Mouse (Mus musculus): Measurements from ENCODE around the gene 4933405L10Rik. TPM values are rescaled to one million over a fixed set of nuclear protein-coding genes. Genes with fewer than 3 reads are reported as not detected.

4933405L10Rik gene
- polyA plus RNA-seq, 1 experiment from 2014 or later = not detected

DNA sequence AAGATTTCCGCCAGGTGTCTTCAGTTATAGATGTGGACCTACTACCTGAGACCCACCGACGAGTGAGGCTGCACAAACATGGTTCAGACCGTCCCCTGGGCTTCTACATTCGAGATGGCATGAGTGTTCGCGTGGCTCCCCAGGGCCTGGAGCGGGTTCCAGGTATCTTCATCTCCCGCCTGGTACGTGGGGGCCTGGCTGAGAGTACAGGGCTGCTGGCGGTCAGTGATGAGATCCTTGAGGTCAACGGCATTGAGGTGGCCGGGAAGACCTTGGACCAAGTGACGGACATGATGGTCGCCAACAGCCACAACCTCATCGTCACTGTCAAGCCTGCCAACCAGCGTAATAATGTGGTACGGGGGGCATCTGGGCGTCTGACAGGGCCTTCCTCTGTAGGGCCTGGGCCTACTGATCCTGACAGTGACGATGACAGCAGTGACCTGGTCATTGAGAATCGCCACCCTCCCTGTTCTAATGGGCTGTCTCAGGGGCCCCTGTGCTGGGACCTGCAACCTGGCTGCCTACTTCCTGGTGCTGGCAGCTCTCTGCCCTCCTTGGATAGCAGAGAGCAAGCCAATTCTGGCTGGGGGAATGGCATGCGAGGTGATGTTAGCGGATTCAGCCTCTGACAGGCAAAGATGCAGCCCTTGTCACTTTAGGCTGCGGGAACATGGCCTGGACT, 4.6 kb upstream of the 4933405L10Rik start:
- DNase-seq (ENCODE audit: low spot score) = no peak
- Histone ChIP-seq H3K9me3 (replicated peaks) (no peaks in the 10 kb centered on the region), H3K4me3 (peak overlapping the region; percentile 81; the same call in 1 of the 2 replicates), H3K36me3 (peaks cover 59% of the 10 kb centered on the region), H3K27ac (replicated peaks) (no peak overlapping the region), H3K4me1 (peaks cover 49% of the 10 kb centered on the region), H3K27me3 (ENCODE audit: low read depth, poor library complexity, severe bottlenecking) (no peaks in the 10 kb centered on the region)
- WGBS = 94% methylated on average over 24 of the region's 24 CpGs

DNA sequence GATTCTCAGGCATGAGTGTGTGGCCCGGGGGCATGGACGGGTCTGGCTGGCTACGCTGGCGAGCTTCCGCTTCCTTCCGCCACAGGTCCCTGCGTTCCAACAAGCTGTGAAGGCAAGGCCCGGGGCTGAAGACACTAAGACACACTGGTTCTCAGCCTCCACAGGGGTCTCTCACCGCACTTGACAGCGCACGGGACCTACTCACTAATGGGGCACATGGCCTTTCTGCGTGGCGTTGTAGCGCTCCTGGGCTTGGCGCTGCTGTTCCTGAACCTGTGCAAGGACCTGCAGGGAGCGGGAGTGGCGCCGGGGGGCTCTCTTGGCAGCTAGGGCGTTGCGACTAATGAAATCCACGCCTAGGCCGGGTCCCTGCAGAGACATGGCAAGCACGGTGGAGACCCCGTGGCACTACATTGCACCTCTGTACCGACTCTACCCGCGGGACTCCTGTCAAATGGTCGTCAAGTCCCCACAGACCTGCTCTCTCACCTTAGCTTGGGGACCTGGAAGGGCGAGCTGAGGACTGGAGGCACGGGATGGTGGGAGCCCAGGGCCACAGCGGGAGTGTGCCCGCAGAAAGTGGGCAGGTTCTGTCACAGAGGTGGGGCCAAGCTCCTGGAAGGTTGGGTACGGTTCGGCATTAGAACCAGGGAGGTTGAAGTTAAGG, 3.2 kb upstream of the 4933405L10Rik start:
- Histone ChIP-seq H3K4me3 (no peak overlapping the region), H3K4me1 (peaks cover 53% of the 10 kb centered on the region), H3K27me3 (ENCODE audit: low read depth, poor library complexity, severe bottlenecking) (no peaks in the 10 kb centered on the region), H3K27ac (replicated peaks) (no peak overlapping the region), H3K9me3 (replicated peaks) (no peaks in the 10 kb centered on the region), H3K36me3 (peaks cover 46% of the 10 kb centered on the region)
- DNase-seq (ENCODE audit: low spot score) = no peak
- 93% methylated on average over 34 of the region's 34 CpGs for WGBS

DNA sequence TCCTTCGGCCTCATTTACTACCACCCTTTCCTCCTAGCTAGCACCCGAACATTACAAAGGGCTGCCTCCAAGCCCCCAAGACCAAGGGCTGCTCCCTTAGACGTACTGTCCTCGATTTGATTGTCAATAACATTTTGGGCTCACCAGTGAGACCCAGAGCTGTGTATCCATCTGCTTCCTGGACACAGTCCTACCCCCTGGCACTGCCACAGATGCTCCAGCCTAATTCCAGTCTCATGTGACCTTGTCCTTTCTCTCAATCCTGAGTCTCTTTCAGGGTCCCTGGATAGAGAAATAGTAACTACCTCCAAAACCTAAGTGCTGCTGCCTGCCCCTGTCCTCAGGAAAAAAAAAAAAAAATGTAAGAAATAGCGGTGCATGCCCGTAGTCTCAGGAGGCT, 2.5 kb upstream of the 4933405L10Rik start:
- no peaks in the 10 kb centered on the region for H3K9me3 ChIP-seq (replicated peaks)
- peaks cover 40% of the 10 kb centered on the region for H3K36me3 ChIP-seq
- H3K27ac ChIP-seq (replicated peaks) = no peak overlapping the region
- peaks cover 46% of the 10 kb centered on the region for H3K4me1 ChIP-seq
- no peaks in the 10 kb centered on the region for H3K27me3 ChIP-seq (ENCODE audit: low read depth, poor library complexity, severe bottlenecking)
- no peak for DNase-seq (ENCODE audit: low spot score)
- H3K4me3 ChIP-seq = no peak overlapping the region
- WGBS = 91% methylated on average over 6 of the region's 6 CpGs

DNA sequence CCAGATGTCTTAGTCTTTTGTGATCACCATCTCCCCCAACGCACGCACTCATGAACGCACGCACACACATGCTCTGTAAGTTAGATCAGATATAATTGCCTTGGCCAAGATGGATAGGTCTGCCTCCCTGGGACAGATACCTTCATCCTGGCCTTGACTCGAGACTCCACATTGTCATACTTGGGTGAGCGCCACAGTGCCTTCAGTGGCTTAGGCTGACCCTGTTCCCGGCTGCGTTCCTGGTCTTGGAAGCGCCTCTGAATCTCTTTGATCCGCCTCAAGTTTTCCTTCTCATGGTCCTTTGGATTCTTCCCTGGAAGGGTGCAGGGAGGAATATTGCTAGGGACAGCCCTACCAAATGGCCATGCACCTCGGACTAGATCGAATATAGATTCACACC, 1.0 kb upstream of the 4933405L10Rik start:
- no peak for DNase-seq (ENCODE audit: low spot score)
- Histone ChIP-seq H3K27me3 (ENCODE audit: low read depth, poor library complexity, severe bottlenecking) (no peaks in the 10 kb centered on the region), H3K27ac (replicated peaks) (peak overlapping the region; percentile 94; the same call in 1 of the 2 replicates), H3K4me1 (peaks cover 39% of the 10 kb centered on the region), H3K4me3 (peak overlapping the region; percentile 89), H3K9me3 (replicated peaks) (no peaks in the 10 kb centered on the region), H3K36me3 (peaks cover 40% of the 10 kb centered on the region)
- 83% methylated on average over 12 of the region's 12 CpGs for WGBS

DNA sequence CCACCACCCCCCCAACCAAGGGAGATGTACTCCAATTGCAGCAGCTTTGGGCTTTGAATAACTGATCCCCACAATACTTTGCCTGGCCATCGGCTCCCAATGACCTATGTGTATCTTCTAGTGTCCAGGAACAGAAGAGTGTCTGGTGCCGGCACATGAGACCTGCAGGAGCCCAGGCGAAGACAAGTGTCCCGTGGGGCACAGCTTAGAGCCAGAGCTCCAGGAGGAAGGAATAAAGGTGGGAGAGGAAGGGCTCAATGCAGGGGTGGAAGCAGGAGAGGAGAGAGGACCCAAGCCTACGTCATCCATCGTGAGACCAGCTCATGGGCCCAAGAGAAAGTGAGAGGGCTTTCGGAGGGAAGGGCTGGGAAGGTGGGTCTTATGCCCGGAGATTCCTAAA, 1.2 kb downstream of the 4933405L10Rik start:
- H3K4me3 ChIP-seq = peak overlapping the region; percentile 89; the same call in 1 of the 2 replicates

DNA sequence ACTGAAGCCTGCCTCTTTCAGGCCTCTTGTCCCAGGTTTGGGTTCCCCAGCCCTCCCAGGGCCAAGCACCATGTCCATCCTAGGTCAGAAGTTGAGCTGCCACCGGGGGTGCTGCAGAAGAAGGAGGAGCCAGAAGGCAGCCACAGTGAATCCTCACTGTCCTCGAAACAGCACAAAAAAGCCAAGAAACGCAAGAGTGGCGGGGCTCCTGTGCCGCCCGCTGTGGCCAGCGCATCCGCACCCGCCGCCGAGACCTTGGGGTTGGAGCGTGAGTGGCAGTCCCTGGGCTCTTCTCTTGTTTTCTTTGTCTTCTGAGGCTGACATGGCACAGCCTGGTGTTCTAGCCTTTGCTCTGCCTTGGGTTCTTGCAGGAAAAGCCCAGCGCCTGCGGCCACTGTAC, 1.9 kb downstream of the 4933405L10Rik start:
- Histone ChIP-seq H3K27me3 (ENCODE audit: low read depth, poor library complexity, severe bottlenecking) (no peaks in the 10 kb centered on the region), H3K36me3 (peaks cover 18% of the 10 kb centered on the region), H3K4me3 (no peak overlapping the region), H3K9me3 (replicated peaks) (no peaks in the 10 kb centered on the region), H3K4me1 (peaks cover 23% of the 10 kb centered on the region), H3K27ac (replicated peaks) (no peak overlapping the region)
- WGBS = 73% methylated on average over 14 of the region's 14 CpGs
- DNase-seq (ENCODE audit: low spot score) = no peak

More for the DNA sequence above, 1.2 kb downstream of the 4933405L10Rik start:
- H3K36me3 ChIP-seq = peaks cover 24% of the 10 kb centered on the region
- H3K9me3 ChIP-seq (replicated peaks) = no peaks in the 10 kb centered on the region
- WGBS = 92% methylated on average over 8 of the region's 8 CpGs
- H3K4me1 ChIP-seq = peaks cover 23% of the 10 kb centered on the region
- no peak for DNase-seq (ENCODE audit: low spot score)
- H3K27me3 ChIP-seq (ENCODE audit: low read depth, poor library complexity, severe bottlenecking) = no peaks in the 10 kb centered on the region
- H3K27ac ChIP-seq (replicated peaks) = peak overlapping the region; percentile 94; the same call in 1 of the 2 replicates

DNA sequence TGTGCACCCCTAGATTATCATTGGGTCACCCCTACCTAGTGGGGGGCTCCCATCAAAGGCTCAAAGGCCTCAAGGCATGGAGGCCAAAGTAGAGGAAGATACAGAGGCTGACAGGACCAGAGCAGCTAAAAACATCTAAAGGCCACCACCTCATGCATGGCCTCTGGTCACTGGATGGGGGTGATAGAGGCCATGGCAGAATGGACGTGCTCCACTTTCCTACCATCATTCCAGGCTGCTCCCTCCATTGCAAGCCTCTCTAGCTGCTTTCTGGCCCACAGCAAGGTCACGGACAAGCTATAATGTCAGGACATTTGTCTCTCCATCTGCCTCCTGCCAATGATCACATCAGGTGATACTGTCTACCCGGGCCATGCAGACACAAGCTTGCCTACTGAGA, 4.8 kb downstream of the 4933405L10Rik start:
- H3K27me3 ChIP-seq (ENCODE audit: low read depth, poor library complexity, severe bottlenecking) = no peaks in the 10 kb centered on the region
- H3K36me3 ChIP-seq = peaks cover 24% of the 10 kb centered on the region
- no peaks in the 10 kb centered on the region for H3K9me3 ChIP-seq (replicated peaks)
- H3K4me1 ChIP-seq = peaks cover 9% of the 10 kb centered on the region
- no peak overlapping the region for H3K27ac ChIP-seq (replicated peaks)
- 91% methylated on average over 3 of the region's 3 CpGs for WGBS
- no peak for DNase-seq (ENCODE audit: low spot score)
- H3K4me3 ChIP-seq = no peak overlapping the region

DNA sequence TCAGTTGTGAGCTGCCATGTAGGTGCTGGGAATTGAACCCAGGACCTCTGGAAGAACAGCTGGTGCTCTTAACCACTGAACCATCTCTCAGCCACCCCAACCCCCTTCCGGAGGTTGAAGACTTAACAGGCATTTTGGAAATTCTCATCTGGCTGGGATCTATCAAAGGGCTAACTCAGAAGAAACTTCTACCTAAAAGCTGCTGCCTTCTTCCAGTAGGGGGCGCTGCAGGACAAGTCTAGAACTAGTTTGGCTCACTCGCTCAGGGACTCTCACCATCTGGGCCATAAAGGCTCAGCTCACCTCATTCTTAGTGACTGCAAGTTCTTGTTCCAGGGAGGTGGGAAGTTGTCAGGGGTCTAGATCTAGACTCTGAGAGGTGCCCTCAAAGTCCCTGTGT, 6.7 kb downstream of the 4933405L10Rik start:
- peaks cover 27% of the 10 kb centered on the region for H3K36me3 ChIP-seq
- WGBS = 15% methylated on average over 3 of the region's 3 CpGs
- H3K9me3 ChIP-seq (replicated peaks) = no peaks in the 10 kb centered on the region
- H3K27me3 ChIP-seq (ENCODE audit: low read depth, poor library complexity, severe bottlenecking) = no peaks in the 10 kb centered on the region
- peak; percentile 84 for DNase-seq (ENCODE audit: low spot score)
- H3K4me1 ChIP-seq = no peaks in the 10 kb centered on the region
- no peak overlapping the region for H3K4me3 ChIP-seq
- no peak overlapping the region for H3K27ac ChIP-seq (replicated peaks)

DNA sequence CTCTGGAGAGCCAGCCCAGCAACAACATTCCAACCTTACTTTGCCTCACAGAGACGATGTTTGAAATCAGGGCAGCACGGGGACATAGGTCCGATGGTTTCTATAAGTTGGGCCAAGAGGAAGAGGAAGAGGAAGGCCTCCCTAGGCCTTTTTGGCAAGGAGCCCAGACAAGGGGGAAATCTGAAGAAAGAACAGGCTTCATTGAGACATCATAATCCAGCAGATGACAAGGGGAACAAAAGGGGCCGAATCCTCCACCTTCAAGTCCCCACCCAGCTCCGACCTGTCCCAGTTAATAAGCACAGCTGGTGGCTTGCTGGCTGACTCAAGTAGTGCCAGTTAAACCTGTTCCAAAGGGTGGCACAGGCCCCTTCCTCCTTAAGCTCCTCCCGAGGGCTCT, 7.6 kb downstream of the 4933405L10Rik start:
- H3K27me3 ChIP-seq (ENCODE audit: low read depth, poor library complexity, severe bottlenecking) = no peaks in the 10 kb centered on the region
- H3K4me1 ChIP-seq = no peaks in the 10 kb centered on the region
- 88% methylated on average over 6 of the region's 6 CpGs for WGBS
- H3K36me3 ChIP-seq = peaks cover 27% of the 10 kb centered on the region
- no peak overlapping the region for H3K4me3 ChIP-seq
- H3K9me3 ChIP-seq (replicated peaks) = no peaks in the 10 kb centered on the region
- H3K27ac ChIP-seq (replicated peaks) = no peak overlapping the region
- DNase-seq (ENCODE audit: low spot score) = no peak

DNA sequence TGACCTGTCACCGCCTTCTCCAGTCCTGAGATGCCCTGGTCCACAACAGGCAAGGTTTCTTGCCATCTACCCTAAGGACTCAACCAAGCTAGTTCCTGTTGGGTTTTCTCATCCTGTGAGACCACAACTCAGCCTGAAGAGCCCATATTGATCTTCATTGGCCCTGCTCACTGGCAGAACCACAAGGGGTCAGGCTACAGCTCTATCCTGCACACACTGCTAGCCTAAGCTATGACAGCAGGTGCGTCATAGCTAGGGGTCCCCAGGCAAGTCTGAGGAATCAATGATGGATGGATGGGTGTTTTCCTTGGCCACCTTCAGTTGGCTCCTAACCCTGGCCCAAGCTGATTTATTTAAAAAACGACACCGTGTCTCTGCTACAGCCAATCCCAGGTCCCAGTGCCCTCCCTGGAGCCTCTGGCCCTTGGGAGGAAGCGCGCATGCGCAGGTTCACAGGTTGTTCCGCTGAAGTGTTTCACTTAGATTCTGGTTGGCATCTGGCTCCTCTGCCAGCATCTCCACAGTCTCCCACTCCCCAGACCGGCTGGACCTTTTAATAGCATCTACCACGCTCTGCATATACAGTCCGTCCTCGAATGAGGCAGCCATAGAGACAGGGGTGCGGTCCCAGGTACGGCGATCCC, 9.0 kb downstream of the 4933405L10Rik start:
- Histone ChIP-seq H3K27ac (replicated peaks) (no peak overlapping the region), H3K4me3 (no peak overlapping the region), H3K27me3 (ENCODE audit: low read depth, poor library complexity, severe bottlenecking) (no peaks in the 10 kb centered on the region), H3K36me3 (peaks cover 30% of the 10 kb centered on the region), H3K4me1 (no peaks in the 10 kb centered on the region), H3K9me3 (replicated peaks) (no peaks in the 10 kb centered on the region)
- WGBS = 92% methylated on average over 15 of the region's 15 CpGs
- DNase-seq (ENCODE audit: low spot score) = no peak

DNA sequence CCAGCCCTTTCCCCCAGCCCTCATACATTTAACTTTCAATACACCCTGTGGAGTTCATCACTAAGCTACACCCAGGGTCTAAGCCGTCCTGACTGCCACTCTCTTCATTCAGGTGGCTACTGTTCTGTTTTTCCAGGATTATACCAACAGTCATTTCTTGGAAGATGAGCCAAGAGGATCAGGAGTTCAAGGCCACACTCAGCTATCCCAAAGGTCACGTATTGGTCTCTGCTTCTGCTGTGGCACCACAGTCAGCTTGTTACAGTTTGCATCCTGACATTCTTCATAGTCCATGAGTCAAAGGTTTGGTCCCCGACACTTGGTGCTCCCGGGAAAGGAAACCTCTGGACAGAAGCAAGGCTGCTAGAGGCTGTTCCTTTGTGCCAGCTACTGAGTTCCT, 12.2 kb downstream of the 4933405L10Rik start:
- Histone ChIP-seq H3K4me3 (no peak overlapping the region), H3K27ac (replicated peaks) (no peak overlapping the region), H3K4me1 (no peaks in the 10 kb centered on the region), H3K9me3 (replicated peaks) (no peaks in the 10 kb centered on the region), H3K36me3 (peaks cover 50% of the 10 kb centered on the region), H3K27me3 (ENCODE audit: low read depth, poor library complexity, severe bottlenecking) (no peaks in the 10 kb centered on the region)
- WGBS = 87% methylated on average over 4 of the region's 4 CpGs
- no peak for DNase-seq (ENCODE audit: low spot score)

DNA sequence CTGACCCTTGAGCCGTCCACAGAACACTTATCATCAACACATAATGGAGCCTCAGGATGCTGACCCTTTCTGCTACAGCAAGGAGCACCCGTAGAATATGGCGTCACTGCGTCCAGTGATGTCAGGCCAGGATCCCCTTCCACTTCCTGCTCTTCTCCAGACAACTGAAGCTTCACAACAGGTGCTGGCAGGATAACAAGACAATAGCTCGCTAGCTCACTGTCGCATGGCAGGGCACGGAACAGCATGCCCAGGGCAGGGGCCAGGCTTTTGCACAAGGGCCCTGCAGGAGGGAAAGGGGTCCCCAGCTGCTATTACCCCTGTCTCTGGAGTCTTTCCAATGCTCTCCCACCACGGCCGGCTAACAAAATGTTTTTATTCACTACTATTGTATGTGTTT, 15.4 kb downstream of the 4933405L10Rik start:
- WGBS = 92% methylated on average over 9 of the region's 9 CpGs
- H3K9me3 ChIP-seq (replicated peaks) = no peaks in the 10 kb centered on the region

DNA sequence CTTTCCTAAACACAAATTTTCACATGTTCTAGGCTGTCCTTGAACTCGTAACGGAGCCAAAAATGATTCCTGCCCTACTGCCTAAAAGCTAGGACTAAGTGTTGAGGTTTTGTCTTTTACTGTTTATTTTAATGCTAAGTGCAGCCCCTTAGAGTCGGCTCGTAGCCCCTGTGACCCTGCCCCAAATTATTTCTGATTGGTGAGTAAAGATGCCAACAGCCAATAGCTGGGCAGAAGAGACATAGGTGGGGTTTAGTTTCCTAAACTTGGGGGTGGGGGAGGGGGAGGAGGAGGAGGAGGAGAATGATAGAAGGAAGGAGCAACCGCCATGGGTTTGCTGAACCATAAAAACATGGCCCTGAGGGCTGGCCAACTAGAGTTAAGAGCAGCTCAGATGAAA, 18.3 kb downstream of the 4933405L10Rik start:
- no peaks in the 10 kb centered on the region for H3K9me3 ChIP-seq (replicated peaks)
- peaks cover 59% of the 10 kb centered on the region for H3K36me3 ChIP-seq
- DNase-seq (ENCODE audit: low spot score) = no peak
- H3K27me3 ChIP-seq (ENCODE audit: low read depth, poor library complexity, severe bottlenecking) = no peaks in the 10 kb centered on the region
- no peaks in the 10 kb centered on the region for H3K4me1 ChIP-seq
- WGBS = 88% methylated on average over 5 of the region's 5 CpGs
- no peak overlapping the region for H3K27ac ChIP-seq (replicated peaks)
- H3K4me3 ChIP-seq = no peak overlapping the region

More for the DNA sequence above, 15.4 kb downstream of the 4933405L10Rik start:
- Histone ChIP-seq H3K27ac (replicated peaks) (no peak overlapping the region), H3K4me1 (no peaks in the 10 kb centered on the region), H3K27me3 (ENCODE audit: low read depth, poor library complexity, severe bottlenecking) (no peaks in the 10 kb centered on the region), H3K36me3 (peaks cover 55% of the 10 kb centered on the region), H3K4me3 (no peak overlapping the region)
- no peak for DNase-seq (ENCODE audit: low spot score)

All from midbrain, embryonic 10.5 days (tissue).